Mouse (Mus musculus) liver, embryonic 14.5 days (tissue): ENCODE data around the gene Cct6b. TPM values are rescaled to one million over a fixed set of nuclear protein-coding genes. Genes with fewer than 3 reads are reported as not detected.

ENCODE experiments used
- ATAC-seq: fragments of 200-750 bp; cut with Nextera tagmentation; 2 replicates; pipeline ENCODE4 v1.8.0; 2017; ENCODE audit warnings: moderate number of reproducible peaks, mild to moderate bottlenecking, moderate library complexity; ENCODE audit not compliant: insufficient read depth
- DNase-seq, 3 experiments: peaks; one replicate each; pipeline ENCODE4 v3.0.0-alpha.2; 2012 to 2013; ENCODE audit warnings: low read depth in 3 of 3, low spot score in 3 of 3
- H3K27ac ChIP-seq: fragments of 300-500 bp; sonication (generic); 2 replicates; pipeline ENCODE4 v1.5.1; 2014; ENCODE audit warnings: moderate library complexity, mild to moderate bottlenecking, control low read depth, inconsistent platforms
- H3K27me3 ChIP-seq: fragments of 300-500 bp; sonication (generic); 2 replicates; pipeline ENCODE4 v1.6.1; 2014; ENCODE audit warnings: mild to moderate bottlenecking, low read length, moderate library complexity; ENCODE audit not compliant: control insufficient read depth, insufficient read depth
- H3K36me3 ChIP-seq: fragments of 300-500 bp; sonication (generic); replicated peaks from 2 replicates; pipeline ENCODE4 v1.6.1; 2014; ENCODE audit warnings: low read depth; ENCODE audit not compliant: control insufficient read depth, insufficient read depth
- H3K4me1 ChIP-seq, 2 experiments: fragments of 200-500 bp in 1 of 2; fragments of 300-500 bp in 1 of 2; sonication (generic) in 1 of 2; replicated peaks; 2 replicates each; pipeline ENCODE4 v1.6.1; 2012 to 2014; ENCODE audit warnings: antibody characterized with exemption in 1 of 2, inconsistent platforms in 1 of 2, low read length in 1 of 2; ENCODE audit not compliant: control insufficient read depth in 2 of 2, insufficient read depth in 2 of 2
- H3K4me2 ChIP-seq: fragments of 300-500 bp; sonication (generic); 2 replicates; pipeline ENCODE4 v1.6.1; 2014; ENCODE audit warnings: low read depth, mild to moderate bottlenecking, control low read depth, moderate library complexity
- H3K4me3 ChIP-seq, 2 experiments: fragments of 200-500 bp in 1 of 2; fragments of 300-500 bp in 1 of 2; sonication (generic) in 1 of 2; 2 replicates each; pipeline ENCODE4 v1.5.1; 2012 to 2014; ENCODE audit warnings: low read depth in 2 of 2, low read length in 2 of 2, mild to moderate bottlenecking in 2 of 2, control low read depth in 1 of 2, inconsistent platforms in 1 of 2, moderate library complexity in 1 of 2; ENCODE audit not compliant: insufficient read depth in 1 of 2
- H3K9ac ChIP-seq: fragments of 300-500 bp; sonication (generic); replicated peaks from 2 replicates; pipeline ENCODE4 v1.6.1; 2014; ENCODE audit warnings: mild to moderate bottlenecking, control low read depth, moderate library complexity
- H3K9me3 ChIP-seq: fragments of 300-500 bp; sonication (generic); 2 replicates; pipeline ENCODE4 v1.6.1; 2016; ENCODE audit warnings: low read length, mixed read lengths; ENCODE audit not compliant: control insufficient read depth
- CTCF ChIP-seq: IDR thresholded peaks from 2 replicates; pipeline ENCODE4 v1.5.1; 2016; ENCODE audit warnings: antibody characterized with exemption, low read depth, control low read depth
- EP300 ChIP-seq: IDR thresholded peaks from 2 replicates; pipeline ENCODE4 v1.6.1; 2016; ENCODE audit warnings: antibody characterized with exemption, low read depth
- WGBS: fragments of 180-500 bp; shearing (Covaris S2); extraction: QIAGEN DNeasy Blood & Tissue Kit; methylation state at CpG from one replicate; pipeline ENCODE4 v1.1.7; 2014; ENCODE audit not compliant: insufficient replicate concordance; 5-methylcytosine and 5-hydroxymethylcytosine counted together
- polyA plus RNA-seq, 2 experiments: library from polyadenylated mRNA; depleted of rRNA in 1 of 2; stranded (reverse) in 1 of 2; unstranded in 1 of 2; fragments of >200 nt; fragmentation: Nextera tagmentation in 1 of 2; extraction: Ambion mirVana in 1 of 2; gene quantifications; 2 replicates each; pipeline versions ENCODE4 v1.2.1 to v1.2.3; 2012 to 2014

Gene Cct6b
- polyA plus RNA-seq, 2 experiments: 0.08 to 0.27 TPM

DNA sequence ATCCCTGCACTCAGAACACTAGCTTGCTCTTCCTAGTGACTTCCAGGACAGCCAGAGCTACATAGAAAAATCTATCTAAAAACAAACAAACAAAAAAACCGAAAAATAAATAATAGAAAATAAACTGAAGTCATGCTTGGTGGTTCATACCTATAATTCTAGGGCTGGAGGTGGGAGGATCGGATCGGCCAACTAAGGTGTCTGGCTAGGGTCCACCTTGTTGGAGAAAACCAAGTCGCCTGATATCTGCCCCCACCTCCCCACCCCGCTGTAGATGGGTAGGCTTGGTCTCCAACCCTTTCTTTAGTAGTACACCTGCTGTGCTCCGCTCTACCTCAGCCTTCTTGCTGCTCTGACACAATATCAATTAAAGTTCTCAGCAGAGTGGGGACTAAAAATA is 18.1 kb upstream of the Cct6b start:
- H3K36me3 ChIP-seq: peaks cover 5% of the 10 kb centered on the region
- ATAC-seq: no peak
- peak overlapping the region; percentile 92 to 98 for H3K4me3 ChIP-seq
- no peak for DNase-seq
- H3K9me3 ChIP-seq: no peaks in the 10 kb centered on the region
- H3K4me1 ChIP-seq: peaks cover 5 to 13% of the 10 kb centered on the region in 2 experiments
- WGBS: 44% methylated on average over 6 of the region's 6 CpGs
- peak overlapping the region; percentile 92 for H3K9ac ChIP-seq
- H3K4me2 ChIP-seq: peak overlapping the region; percentile 93
- H3K27ac ChIP-seq: no peak overlapping the region
- no peak for TF ChIP-seq EP300
- TF ChIP-seq CTCF: no peak
- H3K27me3 ChIP-seq: no peaks in the 10 kb centered on the region

DNA sequence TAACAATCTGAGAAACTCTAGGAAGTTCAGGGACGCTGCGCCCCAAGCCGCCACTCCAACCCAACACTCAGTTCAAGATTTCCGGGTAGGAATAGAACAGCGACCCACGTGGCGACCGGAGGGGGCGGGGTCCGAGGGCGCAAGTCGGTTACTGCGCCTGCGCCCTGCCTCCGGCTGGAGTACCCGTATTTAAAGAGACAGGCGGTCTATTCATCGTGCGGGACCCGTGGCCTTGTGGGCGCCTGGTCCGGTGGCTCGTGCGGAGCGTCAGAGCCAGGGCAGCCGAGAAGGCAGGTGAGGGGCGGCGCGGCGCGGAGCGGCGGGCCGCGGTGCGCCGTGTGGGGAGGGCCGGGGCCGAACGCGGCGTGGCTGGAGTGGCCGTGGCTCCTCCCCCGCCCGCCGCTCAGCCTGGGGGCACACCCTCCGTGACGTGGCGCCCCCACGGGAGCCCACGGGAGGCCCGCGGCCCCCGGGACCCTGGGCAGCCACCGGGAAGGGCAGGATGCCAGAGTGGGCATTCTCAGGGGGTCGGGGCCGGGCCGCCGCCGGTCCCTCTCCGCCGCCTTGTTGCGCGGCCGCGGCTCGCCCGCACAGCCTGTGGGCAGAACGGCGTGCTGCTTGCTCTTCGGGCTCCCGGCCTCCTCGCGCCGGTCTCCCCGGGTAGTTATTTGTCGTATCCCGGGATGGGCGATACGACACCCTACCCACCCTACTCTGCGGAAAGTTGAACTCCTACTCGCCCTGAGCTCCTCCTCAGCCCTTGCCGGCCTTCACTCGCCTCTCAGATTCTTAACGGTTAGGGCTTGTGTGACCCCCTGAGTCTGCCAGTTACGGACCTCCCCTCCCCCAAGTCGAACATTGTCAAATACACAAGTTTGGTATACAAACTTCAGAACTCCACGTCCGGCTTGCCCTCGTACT is 17.1 kb upstream of the Cct6b start, which contains the start of gene Lig3:
Lig3 (plus strand) TSS at position 126 of the 921 bp plus-strand sequence.
- peak within 1 kb of the TSS; percentile 92 to 98 for H3K4me3 ChIP-seq
- under 1% methylated on average over 83 of the region's 90 CpGs for WGBS
- no peaks in the 10 kb centered on the region for H3K9me3 ChIP-seq
- DNase-seq (peak; percentile 78 to 81 (median 80)), ATAC-seq (peak; percentile 91)
- peaks cover 5% of the 10 kb centered on the region; the same call in 1 of the 2 replicates for H3K36me3 ChIP-seq
- H3K27ac ChIP-seq: peak within 1 kb of the TSS; percentile 61
- H3K4me2 ChIP-seq: peak within 1 kb of the TSS; percentile 93
- H3K9ac ChIP-seq: peak within 1 kb of the TSS; percentile 92
- TF ChIP-seq EP300 (no peak), CTCF (peak; percentile 26)
- H3K27me3 ChIP-seq: no peaks in the 10 kb centered on the region
- peaks cover 5 to 13% of the 10 kb centered on the region in 2 experiments for H3K4me1 ChIP-seq

DNA sequence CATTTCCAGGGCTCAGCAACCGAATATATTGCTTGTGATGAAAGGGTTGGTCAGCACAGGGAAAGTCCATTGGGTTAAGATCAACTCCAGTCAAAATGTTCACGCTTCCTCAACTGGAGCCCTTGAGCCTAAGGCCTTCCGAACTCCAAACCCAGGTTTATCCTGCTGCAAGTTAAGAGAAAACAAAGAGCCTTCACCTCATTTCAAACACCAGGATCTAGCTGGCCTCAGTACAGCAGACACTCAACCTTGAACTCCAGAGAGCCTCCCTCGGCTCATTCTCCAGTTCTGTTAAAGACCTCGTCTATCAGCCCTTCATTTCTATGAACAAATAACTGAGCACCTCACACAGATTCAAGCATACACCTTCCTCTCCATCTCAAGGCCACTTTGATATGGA is 16.0 kb upstream of the Cct6b start:
- TF ChIP-seq EP300 (no peak), CTCF (no peak)
- Histone ChIP-seq H3K36me3 (no peaks in the 10 kb centered on the region), H3K4me1 (peaks cover 5 to 13% of the 10 kb centered on the region in 2 experiments), H3K9me3 (no peaks in the 10 kb centered on the region), H3K27ac (no peak overlapping the region), H3K9ac (peak overlapping the region; percentile 72), H3K4me2 (peak overlapping the region; percentile 93), H3K4me3 (peak overlapping the region; percentile 92 to 98), H3K27me3 (no peaks in the 10 kb centered on the region)
- ATAC-seq (no peak), DNase-seq (no peak)
- WGBS: 37% methylated on average over 5 of the region's 5 CpGs

DNA sequence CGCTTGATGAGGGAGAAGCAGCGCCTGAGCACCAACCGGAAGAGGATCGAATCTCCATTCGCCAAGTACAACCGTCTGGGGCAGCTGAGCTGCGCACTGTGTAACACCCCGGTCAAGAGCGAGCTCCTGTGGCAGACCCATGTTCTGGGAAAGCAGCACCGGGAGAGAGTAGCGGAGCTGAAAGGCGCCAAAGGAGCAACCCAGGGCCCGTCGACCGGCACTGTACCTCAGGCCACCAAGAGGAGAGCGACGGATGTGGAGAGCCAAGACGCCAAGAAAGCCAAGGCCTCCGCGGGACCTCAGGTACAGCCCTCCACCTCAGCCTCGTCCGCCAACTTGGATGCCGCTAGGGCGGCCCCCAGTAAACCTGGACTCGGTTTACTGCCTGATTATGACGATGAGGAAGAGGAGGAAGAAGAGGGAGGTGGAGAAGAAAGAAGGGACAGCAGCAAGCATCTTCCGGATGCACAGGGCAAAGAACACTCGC is 360 bp upstream of the Cct6b start:
- Histone ChIP-seq H3K4me2 (peak overlapping the region; percentile 97), H3K4me1 (peaks cover 10 to 18% of the 10 kb centered on the region in 2 experiments), H3K4me3 (peak overlapping the region; percentile 86 to 92), H3K9me3 (no peaks in the 10 kb centered on the region), H3K36me3 (peaks cover 7% of the 10 kb centered on the region; the same call in 1 of the 2 replicates), H3K27ac (peak overlapping the region; percentile 66), H3K9ac (peak overlapping the region; percentile 88), H3K27me3 (no peaks in the 10 kb centered on the region)
- WGBS: under 1% methylated on average over 28 of the region's 28 CpGs
- DNase-seq (no peak), ATAC-seq (peak; percentile 62)
- TF ChIP-seq EP300: no peak
- TF ChIP-seq CTCF: no peak

DNA sequence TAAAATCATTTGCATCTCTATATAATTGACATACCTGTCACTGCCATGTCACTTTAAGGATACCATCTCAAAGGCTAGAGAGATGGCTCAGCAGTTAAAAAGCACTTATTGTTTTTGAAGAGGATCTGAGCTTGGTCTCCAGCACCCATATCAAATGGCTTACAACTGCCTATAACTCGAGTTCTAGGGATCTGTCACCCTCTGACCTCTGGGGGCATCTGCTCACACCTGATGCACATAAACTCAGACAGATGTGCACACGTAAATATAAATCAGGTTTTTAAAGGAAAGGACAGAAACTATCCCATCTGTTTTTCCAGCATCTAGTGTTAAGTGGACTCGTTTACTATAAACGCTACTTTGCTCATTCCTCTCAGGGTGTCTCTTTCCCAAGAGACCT is 860 bp downstream of the Cct6b start:
- DNase-seq (no peak), ATAC-seq (no peak)
- H3K27ac ChIP-seq: peak overlapping the region; percentile 83
- peak overlapping the region; percentile 97 for H3K4me2 ChIP-seq
- WGBS: 6% methylated on average over 4 of the region's 4 CpGs
- no peaks in the 10 kb centered on the region for H3K27me3 ChIP-seq
- TF ChIP-seq EP300 (no peak), CTCF (no peak)
- H3K4me3 ChIP-seq: peak overlapping the region; percentile 86 to 92; a peak in 3 of 4 replicates
- no peaks in the 10 kb centered on the region; the same call in 1 of the 2 replicates for H3K36me3 ChIP-seq
- H3K4me1 ChIP-seq: peaks cover 10 to 18% of the 10 kb centered on the region in 2 experiments
- peak overlapping the region; percentile 72 for H3K9ac ChIP-seq
- H3K9me3 ChIP-seq: no peaks in the 10 kb centered on the region
